Mouse (Mus musculus) CD8-positive naive resting alpha-beta T cell, adult 57 days (primary cell): ENCODE measurements around the gene Tigd4. TPM values are rescaled to one million over a fixed set of nuclear protein-coding genes. Genes with fewer than 3 reads are reported as not detected.

Experiments
- total RNA-seq: library from RNA; stranded (reverse); gene quantifications from one replicate; pipeline ENCODE4 v1.2.4, GENCODE M21; 2023

The Tigd4 gene
- total RNA-seq = not detected

GRCm38 (mm10) chr3:84593274-84593673 lies at the start of gene Tigd4:
Gene Tigd4, plus strand, starts transcription at chr3:84593574.

GRCm38 (mm10) chr3:84582023-84582912 lies 11.1 kb upstream of the Tigd4 start, which contains the start of gene Arfip1:
Gene Arfip1, minus strand, starts transcription at chr3:84582625.

Other genes with a start within 250 kb of the Tigd4 start
- 1.1 TPM for gene Fhdc1, start 113.1 kb upstream of the Tigd4 start, total RNA-seq
- 35.7 TPM for gene Arfip1, start 10.9 kb upstream of the Tigd4 start, total RNA-seq
- gene Tmem154, start 72.6 kb downstream of the Tigd4 start, total RNA-seq = 24.3 TPM
- 23.8 TPM for gene Fbxw7, start 221.7 kb downstream of the Tigd4 start, total RNA-seq